Mouse (Mus musculus): ENCODE measurements around the gene Pced1b. TPM values are rescaled to one million over a fixed set of nuclear protein-coding genes. Genes with fewer than 3 reads are reported as not detected.

Gene Pced1b
- polyA plus RNA-seq, 1 experiment from 2014 or later: 2.9 TPM

GRCm38 (mm10) chr15:97396586-97397299 lies 149.8 kb downstream of the Pced1b start:
- no peak for ATAC-seq (ENCODE audit: insufficient number of reproducible peaks, insufficient read depth, low FRiP score, low TSS enrichment)
- Histone ChIP-seq H3K27ac (no peak overlapping the region), H3K9ac (no peak overlapping the region), H3K4me3 (no peak overlapping the region), H3K4me1 (no peaks in the 10 kb centered on the region), H3K4me2 (replicated peaks) (no peak overlapping the region), H3K27me3 (no peaks in the 10 kb centered on the region), H3K36me3 (no peaks in the 10 kb centered on the region), H3K9me3 (no peaks in the 10 kb centered on the region)
- 91% methylated on average over 4 of the region's 4 CpGs for WGBS

GRCm38 (mm10) chr15:97397793-97398192 lies 150.9 kb downstream of the Pced1b start:
- Histone ChIP-seq H3K4me2 (replicated peaks) (no peak overlapping the region), H3K9ac (no peak overlapping the region), H3K27ac (no peak overlapping the region), H3K4me1 (no peaks in the 10 kb centered on the region), H3K36me3 (no peaks in the 10 kb centered on the region), H3K9me3 (no peaks in the 10 kb centered on the region), H3K27me3 (no peaks in the 10 kb centered on the region), H3K4me3 (no peak overlapping the region)
- WGBS: 64% methylated on average over 2 of the region's 2 CpGs
- ATAC-seq (ENCODE audit: insufficient number of reproducible peaks, insufficient read depth, low FRiP score, low TSS enrichment): no peak

- Histone ChIP-seq H3K9ac (no peak overlapping the region), H3K9me3 (no peaks in the 10 kb centered on the region), H3K4me1 (no peaks in the 10 kb centered on the region), H3K4me2 (replicated peaks) (no peak overlapping the region), H3K4me3 (no peak overlapping the region), H3K27me3 (no peaks in the 10 kb centered on the region), H3K36me3 (no peaks in the 10 kb centered on the region), H3K27ac (no peak overlapping the region)
- ATAC-seq (ENCODE audit: insufficient number of reproducible peaks, insufficient read depth, low FRiP score, low TSS enrichment): no peak
- 86% methylated on average over 6 of the region's 6 CpGs for WGBS
Observed at GRCm38 (mm10) chr15:97400866-97401265, 154.0 kb downstream of the Pced1b start.

GRCm38 (mm10) chr15:97404483-97404882 lies 157.6 kb downstream of the Pced1b start:
- WGBS: 83% methylated on average over 8 of the region's 8 CpGs
- no peaks in the 10 kb centered on the region for H3K9me3 ChIP-seq
- H3K27me3 ChIP-seq: no peaks in the 10 kb centered on the region
- H3K4me3 ChIP-seq: no peak overlapping the region
- H3K4me1 ChIP-seq: 0 out of 2 replicates have a peak, but pooled peaks cover 3% of the 10 kb centered on the region
- H3K9ac ChIP-seq: no peak overlapping the region
- no peak for ATAC-seq (ENCODE audit: insufficient number of reproducible peaks, insufficient read depth, low FRiP score, low TSS enrichment)
- no peak overlapping the region for H3K27ac ChIP-seq
- H3K4me2 ChIP-seq (replicated peaks): no peak overlapping the region
- H3K36me3 ChIP-seq: no peaks in the 10 kb centered on the region

DNA sequence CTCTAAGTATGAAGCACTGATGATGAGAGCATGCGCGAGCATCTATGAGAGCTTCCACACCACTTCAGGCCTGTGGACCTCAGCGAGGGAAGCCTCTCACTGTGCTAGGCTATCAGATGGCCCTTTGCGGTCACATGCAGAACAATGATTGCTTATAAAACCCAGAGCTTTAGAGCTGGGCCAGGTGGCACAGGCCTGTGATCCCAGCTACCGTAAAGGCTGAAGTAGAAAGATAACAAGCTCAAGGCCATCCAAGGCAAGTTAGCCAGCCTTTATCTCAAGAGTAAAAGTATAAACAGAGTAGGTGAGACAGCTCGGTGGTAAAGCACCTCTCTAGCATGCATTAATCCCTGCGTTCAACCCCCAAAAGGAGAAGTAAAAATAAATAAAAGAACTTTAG lies 158.1 kb downstream of the Pced1b start:
- Histone ChIP-seq H3K27ac (no peak overlapping the region), H3K4me1 (0 out of 2 replicates have a peak, but pooled peaks cover 3% of the 10 kb centered on the region), H3K4me3 (no peak overlapping the region), H3K9ac (no peak overlapping the region), H3K36me3 (no peaks in the 10 kb centered on the region), H3K27me3 (no peaks in the 10 kb centered on the region), H3K9me3 (no peaks in the 10 kb centered on the region), H3K4me2 (replicated peaks) (no peak overlapping the region)
- no peak for ATAC-seq (ENCODE audit: insufficient number of reproducible peaks, insufficient read depth, low FRiP score, low TSS enrichment)
- 83% methylated on average over 7 of the region's 7 CpGs for WGBS

- no peaks in the 10 kb centered on the region for H3K27me3 ChIP-seq
- ATAC-seq (ENCODE audit: insufficient number of reproducible peaks, insufficient read depth, low FRiP score, low TSS enrichment): no peak
- 83% methylated on average over 6 of the region's 6 CpGs for WGBS
Observed at GRCm38 (mm10) chr15:97406105-97406504, 159.2 kb downstream of the Pced1b start.

GRCm38 (mm10) chr15:97407496-97408454 lies 160.9 kb downstream of the Pced1b start:
- no peak overlapping the region for H3K4me2 ChIP-seq (replicated peaks)
- ATAC-seq (ENCODE audit: insufficient number of reproducible peaks, insufficient read depth, low FRiP score, low TSS enrichment): no peak
- H3K4me1 ChIP-seq: 0 out of 2 replicates have a peak, but pooled peaks cover 3% of the 10 kb centered on the region
- H3K9ac ChIP-seq: no peak overlapping the region
- H3K4me3 ChIP-seq: no peak overlapping the region
- no peaks in the 10 kb centered on the region for H3K36me3 ChIP-seq
- H3K27me3 ChIP-seq: no peaks in the 10 kb centered on the region
- no peaks in the 10 kb centered on the region for H3K9me3 ChIP-seq
- no peak overlapping the region for H3K27ac ChIP-seq
- 54% methylated on average over 17 of the region's 17 CpGs for WGBS

More at GRCm38 (mm10) chr15:97406105-97406504, 159.2 kb downstream of the Pced1b start:
- Histone ChIP-seq H3K27ac (no peak overlapping the region), H3K4me3 (no peak overlapping the region), H3K9ac (no peak overlapping the region), H3K4me1 (0 out of 2 replicates have a peak, but pooled peaks cover 3% of the 10 kb centered on the region), H3K36me3 (no peaks in the 10 kb centered on the region), H3K9me3 (no peaks in the 10 kb centered on the region), H3K4me2 (replicated peaks) (no peak overlapping the region)

GRCm38 (mm10) chr15:97411136-97411535 lies 164.2 kb downstream of the Pced1b start:
- Histone ChIP-seq H3K4me1 (0 out of 2 replicates have a peak, but pooled peaks cover 3% of the 10 kb centered on the region), H3K36me3 (no peaks in the 10 kb centered on the region), H3K9ac (no peak overlapping the region), H3K4me3 (no peak overlapping the region), H3K27me3 (no peaks in the 10 kb centered on the region), H3K27ac (no peak overlapping the region), H3K4me2 (replicated peaks) (no peak overlapping the region), H3K9me3 (peaks cover 5% of the 10 kb centered on the region; the same call in 1 of the 2 replicates)
- ATAC-seq (ENCODE audit: insufficient number of reproducible peaks, insufficient read depth, low FRiP score, low TSS enrichment): no peak
- 86% methylated on average over 2 of the region's 2 CpGs for WGBS

- 90% methylated on average over 6 of the region's 6 CpGs for WGBS
- H3K9ac ChIP-seq: no peak overlapping the region
Observed at GRCm38 (mm10) chr15:97411671-97412070, 164.8 kb downstream of the Pced1b start.

GRCm38 (mm10) chr15:97412308-97412707 lies 165.4 kb downstream of the Pced1b start:
- Histone ChIP-seq H3K4me1 (0 out of 2 replicates have a peak, but pooled peaks cover under 1% of the 10 kb centered on the region), H3K4me3 (no peak overlapping the region), H3K27me3 (no peaks in the 10 kb centered on the region), H3K36me3 (no peaks in the 10 kb centered on the region), H3K9ac (no peak overlapping the region), H3K27ac (no peak overlapping the region), H3K9me3 (peaks cover 5% of the 10 kb centered on the region; the same call in 1 of the 2 replicates), H3K4me2 (replicated peaks) (no peak overlapping the region)
- 88% methylated on average over 8 of the region's 8 CpGs for WGBS
- ATAC-seq (ENCODE audit: insufficient number of reproducible peaks, insufficient read depth, low FRiP score, low TSS enrichment): no peak

More at GRCm38 (mm10) chr15:97411671-97412070, 164.8 kb downstream of the Pced1b start:
- ATAC-seq (ENCODE audit: insufficient number of reproducible peaks, insufficient read depth, low FRiP score, low TSS enrichment): no peak
- Histone ChIP-seq H3K36me3 (no peaks in the 10 kb centered on the region), H3K4me3 (no peak overlapping the region), H3K4me1 (0 out of 2 replicates have a peak, but pooled peaks cover 3% of the 10 kb centered on the region), H3K9me3 (peaks cover 5% of the 10 kb centered on the region; the same call in 1 of the 2 replicates), H3K27ac (no peak overlapping the region), H3K27me3 (no peaks in the 10 kb centered on the region), H3K4me2 (replicated peaks) (no peak overlapping the region)

DNA sequence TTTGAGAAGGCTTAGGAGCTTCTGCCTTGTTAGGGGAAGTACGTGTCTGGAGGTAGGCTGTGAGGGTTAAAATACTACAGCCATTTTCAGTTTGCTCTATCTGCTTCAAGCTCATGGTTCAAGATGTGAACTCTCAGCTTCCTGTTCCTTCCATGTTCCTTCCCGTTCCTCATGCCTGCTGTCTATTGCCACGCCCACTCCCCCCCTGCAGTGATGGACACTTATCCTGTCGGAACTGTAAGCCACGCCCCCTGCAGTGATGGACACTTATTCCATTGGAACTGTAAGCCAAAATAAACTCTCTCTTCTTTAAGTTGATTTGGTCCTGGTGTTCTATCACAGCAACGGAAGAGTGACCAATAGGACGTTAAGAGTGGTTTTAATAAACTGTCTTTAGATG lies 166.0 kb downstream of the Pced1b start:
- no peaks in the 10 kb centered on the region for H3K4me1 ChIP-seq
- no peaks in the 10 kb centered on the region for H3K27me3 ChIP-seq
- no peak for ATAC-seq (ENCODE audit: insufficient number of reproducible peaks, insufficient read depth, low FRiP score, low TSS enrichment)
- H3K36me3 ChIP-seq: no peaks in the 10 kb centered on the region
- no peak overlapping the region for H3K27ac ChIP-seq
- H3K4me2 ChIP-seq (replicated peaks): no peak overlapping the region
- no peak overlapping the region for H3K4me3 ChIP-seq
- H3K9me3 ChIP-seq: peaks cover 5% of the 10 kb centered on the region; the same call in 1 of the 2 replicates
- no peak overlapping the region for H3K9ac ChIP-seq
- WGBS: 87% methylated on average over 7 of the region's 7 CpGs

Data from embryonic facial prominence, embryonic 12.5 days (tissue).